Mouse (Mus musculus) forebrain, embryonic 11.5 days (tissue): ENCODE data around the gene Skint8. TPM values are rescaled to one million over a fixed set of nuclear protein-coding genes. Genes with fewer than 3 reads are reported as not detected.
A peak's percentile ranks its signal among the peaks of the same experiment; 100 is the strongest.
"Not testable (repeated sequence)": the region's sequence is repeated elsewhere in the genome, so short reads cannot be mapped to it uniquely, and the experiment has no call there.

Source experiments
- ATAC-seq: fragments of 200-750 bp; cut with Nextera tagmentation; replicated peaks from 2 replicates; pipeline ENCODE4 v1.8.0; 2017; ENCODE audit warnings: moderate TSS enrichment; ENCODE audit not compliant: low FRiP score
- DNase-seq: peaks from one replicate; pipeline ENCODE4 v3.0.0-alpha.2; 2017; ENCODE audit warnings: low spot score
- H3K27ac ChIP-seq: fragments of 300-500 bp; sonication (generic); 2 replicates; pipeline ENCODE4 v1.5.1; 2014; ENCODE audit warnings: low read depth, low read length
- H3K27me3 ChIP-seq: fragments of 300-500 bp; sonication (generic); 2 replicates; pipeline ENCODE4 v1.6.1; 2014; ENCODE audit warnings: mild to moderate bottlenecking, low read length, mixed read lengths; ENCODE audit not compliant: control insufficient read depth, insufficient read depth
- H3K36me3 ChIP-seq: fragments of 300-500 bp; sonication (generic); 2 replicates; pipeline ENCODE4 v1.6.1; 2014; ENCODE audit warnings: mild to moderate bottlenecking, low read length, moderate library complexity, mixed read lengths; ENCODE audit not compliant: control insufficient read depth, insufficient read depth
- H3K4me1 ChIP-seq: fragments of 300-500 bp; sonication (generic); replicated peaks from 2 replicates; pipeline ENCODE4 v1.6.1; 2014; ENCODE audit warnings: low read length, mixed read lengths; ENCODE audit not compliant: control insufficient read depth, insufficient read depth
- H3K4me2 ChIP-seq: fragments of 300-500 bp; sonication (generic); 2 replicates; pipeline ENCODE4 v1.6.1; 2014; ENCODE audit warnings: low read depth, mild to moderate bottlenecking, low read length, moderate library complexity, mixed read lengths; ENCODE audit not compliant: severe bottlenecking
- H3K4me3 ChIP-seq: fragments of 300-500 bp; sonication (generic); 2 replicates; pipeline ENCODE4 v1.5.1; 2014; ENCODE audit warnings: low read depth, low read length
- H3K9ac ChIP-seq: fragments of 300-500 bp; sonication (generic); 2 replicates; pipeline ENCODE4 v1.6.1; 2014; ENCODE audit warnings: low read length
- H3K9me3 ChIP-seq: fragments of 300-500 bp; sonication (generic); 2 replicates; pipeline ENCODE4 v1.6.1; 2016; ENCODE audit warnings: low read length, mixed read lengths; ENCODE audit not compliant: control insufficient read depth
- WGBS: fragments of 180-500 bp; shearing (Covaris S2); extraction: QIAGEN DNeasy Blood & Tissue Kit; methylation state at CpG from one replicate; pipeline ENCODE4 v1.1.7; 2014; 5-methylcytosine and 5-hydroxymethylcytosine counted together
- polyA plus RNA-seq: library from polyadenylated mRNA; unstranded; fragments of >200 nt; fragmentation: Nextera tagmentation; extraction: Ambion mirVana; gene quantifications from 2 replicates; pipeline ENCODE4 v1.2.1, GENCODE M21; 2014

Gene Skint8
- polyA plus RNA-seq, 1 experiment from 2014 or later = not detected

DNA sequence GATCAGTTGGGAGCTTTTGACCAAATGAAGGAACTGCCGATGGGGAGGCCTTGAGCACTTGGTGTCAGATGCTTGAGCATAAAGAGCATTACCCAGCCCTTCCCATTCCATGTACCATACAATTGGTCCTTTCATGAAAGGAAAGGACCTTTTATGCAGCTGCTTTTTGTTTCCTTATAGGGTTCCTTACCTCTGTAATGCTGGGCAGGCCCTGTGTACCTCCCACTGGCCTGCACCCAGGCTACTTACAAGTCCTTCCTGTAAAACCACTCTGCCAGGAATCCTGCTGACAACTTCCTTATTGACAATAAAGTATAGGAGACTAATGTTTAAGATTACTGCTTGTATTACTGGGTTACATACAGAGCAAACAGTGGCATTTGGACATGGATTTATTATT lies 17.7 kb upstream of the Skint8 start:
- DNase-seq (no peak), ATAC-seq (no peak)
- Histone ChIP-seq H3K4me3 (no peak overlapping the region), H3K9ac (no peak overlapping the region), H3K27ac (no peak overlapping the region), H3K4me2 (no peak overlapping the region), H3K4me1 (no peaks in the 10 kb centered on the region), H3K9me3 (no peaks in the 10 kb centered on the region), H3K27me3 (no peaks in the 10 kb centered on the region), H3K36me3 (no peaks in the 10 kb centered on the region)
- WGBS = 91% methylated on average over 1 of the region's 1 CpGs

DNA sequence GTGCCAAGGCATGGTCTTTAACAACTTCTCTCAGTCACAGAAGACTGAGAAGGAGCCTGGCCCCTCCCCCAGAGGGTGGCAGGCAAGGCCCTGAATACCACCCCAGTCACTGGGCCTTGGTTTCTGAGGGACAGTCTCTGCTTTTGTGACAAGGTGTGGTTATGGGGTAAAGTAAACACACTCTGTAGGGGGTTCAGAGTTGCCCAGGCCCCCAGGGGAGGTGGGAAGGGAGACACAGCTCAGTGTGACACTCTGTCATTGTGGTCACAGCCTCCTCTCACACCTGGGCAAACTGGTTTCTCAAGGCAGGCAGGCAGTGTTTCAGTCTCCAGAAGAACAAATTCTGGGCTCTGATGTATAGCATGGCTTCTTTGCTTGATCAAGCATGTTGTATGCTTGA lies 16.4 kb upstream of the Skint8 start, which contains the start of gene Slc5a9:
Slc5a9 (minus strand) TSS at position 144 of the 400 bp plus-strand sequence.
- H3K36me3 ChIP-seq = no peaks in the 10 kb centered on the region

DNA sequence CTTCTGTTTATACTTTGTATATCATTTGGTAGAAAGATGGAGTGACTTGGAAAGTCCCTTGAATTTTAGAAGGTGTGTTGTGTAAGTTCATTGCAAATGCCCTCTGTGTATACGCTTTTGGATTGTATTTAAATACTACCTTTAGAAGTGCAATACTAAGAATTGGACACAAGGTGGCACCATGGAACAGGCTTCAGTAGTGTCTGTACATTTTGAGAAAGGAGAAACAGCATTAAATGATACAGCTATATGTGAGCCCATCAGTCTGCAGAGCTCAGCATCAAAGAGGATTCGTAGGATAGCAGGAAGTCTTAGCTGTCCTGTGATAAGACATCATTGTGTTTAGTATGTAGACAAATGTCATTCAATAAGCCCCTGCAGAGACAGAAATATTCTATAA lies 11.3 kb upstream of the Skint8 start:
- 40% methylated on average over 2 of the region's 2 CpGs for WGBS
- H3K27ac ChIP-seq = no peak overlapping the region
- ATAC-seq (peak; percentile 55), DNase-seq (no peak)
- H3K4me2 ChIP-seq = no peak overlapping the region
- H3K27me3 ChIP-seq = no peaks in the 10 kb centered on the region
- H3K4me1 ChIP-seq = no peaks in the 10 kb centered on the region
- no peaks in the 10 kb centered on the region for H3K9me3 ChIP-seq
- H3K9ac ChIP-seq = no peak overlapping the region
- no peaks in the 10 kb centered on the region for H3K36me3 ChIP-seq
- no peak overlapping the region for H3K4me3 ChIP-seq

More for the DNA sequence above, 16.4 kb upstream of the Skint8 start, which contains the start of gene Slc5a9:
- Histone ChIP-seq H3K4me2 (no peak within 1 kb of the TSS), H3K4me3 (no peak within 1 kb of the TSS), H3K9me3 (no peaks in the 10 kb centered on the region), H3K4me1 (no peaks in the 10 kb centered on the region), H3K27ac (no peak within 1 kb of the TSS), H3K9ac (no peak within 1 kb of the TSS), H3K27me3 (no peaks in the 10 kb centered on the region)
- no peak for ATAC-seq
- no peak for DNase-seq

DNA sequence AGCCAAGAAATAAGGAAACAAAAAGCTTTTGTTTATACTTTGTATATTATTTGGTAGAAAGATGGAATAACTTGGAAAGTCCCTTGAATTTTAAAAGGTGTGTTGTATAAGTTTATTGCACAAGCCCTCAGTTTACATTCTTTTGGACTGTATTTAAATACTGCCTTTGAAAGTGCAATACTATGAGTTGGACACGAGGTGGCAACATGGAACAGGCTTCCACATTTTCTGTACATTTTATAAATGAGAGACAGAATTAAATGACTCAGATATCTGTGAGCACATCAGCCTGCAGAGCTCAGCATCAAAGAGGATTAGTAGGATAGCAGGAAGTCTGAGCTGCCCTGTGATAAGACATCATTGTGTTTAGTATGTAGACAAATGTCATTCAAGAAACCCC lies 42.1 kb downstream of the Skint8 start:
- ATAC-seq (no peak), DNase-seq (no peak)
- H3K9me3 ChIP-seq = no peaks in the 10 kb centered on the region
- 19% methylated on average over 1 of the region's 1 CpGs for WGBS
- H3K4me2 ChIP-seq = no peak overlapping the region
- H3K36me3 ChIP-seq = no peaks in the 10 kb centered on the region
- no peak overlapping the region for H3K9ac ChIP-seq
- no peaks in the 10 kb centered on the region for H3K4me1 ChIP-seq
- no peak overlapping the region for H3K4me3 ChIP-seq
- H3K27me3 ChIP-seq = no peaks in the 10 kb centered on the region
- H3K27ac ChIP-seq = no peak overlapping the region

DNA sequence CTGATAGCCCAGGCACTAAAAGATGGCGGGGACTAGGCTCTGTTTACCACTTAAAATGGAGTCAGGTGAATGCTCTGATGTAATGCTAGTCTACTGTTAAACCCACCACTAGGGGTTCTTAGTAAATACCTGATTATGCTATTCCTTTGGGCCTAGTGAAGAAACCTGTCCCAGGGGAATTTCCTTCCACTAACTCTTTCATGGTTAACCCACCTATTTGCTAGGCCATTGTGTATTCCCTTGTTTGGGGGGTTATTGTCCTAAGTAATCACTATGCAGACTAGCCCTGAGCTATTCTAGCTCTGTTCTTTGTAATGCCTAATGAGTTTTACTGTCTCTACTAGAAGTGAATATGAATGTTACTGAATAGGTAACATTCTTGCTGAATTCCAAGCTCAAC lies 44.0 kb downstream of the Skint8 start:
- ATAC-seq = not testable (repeated sequence)

DNA sequence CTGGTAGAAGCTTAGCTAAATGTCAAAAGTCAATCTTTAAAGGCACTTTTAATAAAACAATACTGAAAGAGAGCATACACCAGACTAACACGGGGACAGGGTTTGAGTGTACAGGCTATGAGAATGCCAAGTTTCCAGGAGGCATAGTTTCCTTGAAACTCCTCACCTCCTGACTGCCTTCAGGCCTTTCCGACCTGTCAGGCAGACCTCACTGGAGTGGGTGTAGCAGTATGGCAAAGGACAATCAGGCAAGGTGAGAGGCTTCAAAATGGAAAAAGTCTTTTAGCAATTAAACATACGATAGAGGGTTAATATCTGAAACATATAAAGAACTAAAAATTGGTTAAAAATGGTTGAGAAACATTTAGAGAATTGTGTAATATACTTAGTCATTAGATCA lies 44.5 kb downstream of the Skint8 start:
- H3K4me1 ChIP-seq = no peaks in the 10 kb centered on the region
- H3K36me3 ChIP-seq = no peaks in the 10 kb centered on the region
- no peak overlapping the region for H3K4me3 ChIP-seq
- DNase-seq = no peak
- no peak overlapping the region for H3K9ac ChIP-seq
- no peak for ATAC-seq
- no peak overlapping the region for H3K27ac ChIP-seq
- no peaks in the 10 kb centered on the region for H3K9me3 ChIP-seq
- H3K4me2 ChIP-seq = no peak overlapping the region
- WGBS = 79% methylated on average over 3 of the region's 3 CpGs
- no peaks in the 10 kb centered on the region for H3K27me3 ChIP-seq

More for the DNA sequence above, 44.0 kb downstream of the Skint8 start:
- not testable (repeated sequence) for H3K36me3 ChIP-seq, H3K27ac ChIP-seq, H3K27me3 ChIP-seq, H3K4me3 ChIP-seq, H3K9me3 ChIP-seq, H3K4me1 ChIP-seq, H3K4me2 ChIP-seq, H3K9ac ChIP-seq, DNase-seq
- 70% methylated on average over 1 of the region's 1 CpGs for WGBS

DNA sequence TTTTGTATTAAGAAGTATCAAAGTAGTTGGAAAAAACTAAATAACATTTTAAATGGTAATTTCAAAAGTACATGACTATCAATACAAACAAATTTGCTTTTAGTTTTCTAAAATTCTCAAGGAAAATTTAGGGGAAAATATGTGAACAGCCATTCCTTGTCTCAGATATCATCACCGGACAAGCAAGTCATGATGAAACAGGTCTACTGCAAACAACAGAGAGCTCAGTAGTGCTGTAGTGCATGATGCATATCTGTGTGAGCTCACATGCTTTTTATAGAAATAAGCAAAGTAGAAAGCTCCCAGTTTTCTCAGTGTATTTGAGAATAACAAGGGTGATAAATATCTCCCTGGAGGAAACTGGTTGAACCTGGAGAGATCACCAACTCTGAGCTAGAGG lies 53.4 kb downstream of the Skint8 start, which contains the start of gene Skint7:
Skint7 (plus strand) TSS at position 301 of the 400 bp plus-strand sequence.
- no peaks in the 10 kb centered on the region for H3K9me3 ChIP-seq
- H3K27me3 ChIP-seq = no peaks in the 10 kb centered on the region
- no peaks in the 10 kb centered on the region for H3K36me3 ChIP-seq
- no peak for DNase-seq
- H3K27ac ChIP-seq = no peak within 1 kb of the TSS
- H3K4me3 ChIP-seq = no peak within 1 kb of the TSS
- no peak within 1 kb of the TSS for H3K4me2 ChIP-seq
- H3K9ac ChIP-seq = no peak within 1 kb of the TSS
- H3K4me1 ChIP-seq = no peaks in the 10 kb centered on the region
- no peak for ATAC-seq
- WGBS = 90% methylated on average over 1 of the region's 1 CpGs

Other genes with a start within 250 kb of the Skint8 start
- gene Spata6, start 199.4 kb upstream of the Skint8 start, polyA plus RNA-seq = 30.5 and 32.9 TPM in 2 replicates
- gene Slc5a9, start 16.5 kb upstream of the Skint8 start, polyA plus RNA-seq = not detected in 2 replicates
- not detected in 2 replicates for gene Skint7, start 53.5 kb downstream of the Skint8 start, polyA plus RNA-seq
- gene Skint1, start 86.9 kb downstream of the Skint8 start, polyA plus RNA-seq = not detected in 2 replicates
- not detected in 2 replicates for gene Skint4, start 152.6 kb downstream of the Skint8 start, polyA plus RNA-seq